Mouse (Mus musculus) embryo, embryonic 9.5 days (tissue): Measurements from ENCODE around the gene Serpinb9g.
"Not testable (repeated sequence)": the region's sequence is repeated elsewhere in the genome, so short reads cannot be mapped to it uniquely, and the experiment has no call there.

Experiments used
- DNase-seq: peaks from one replicate; pipeline ENCODE4 v3.0.0-alpha.2; 2017; ENCODE audit errors: extremely low spot score

Gene Serpinb9g

GRCm38 (mm10) chr13:33484490-33484889 is at the start of gene Serpinb9g:
Gene Serpinb9g (plus strand): TSS chr13:33484790.
- DNase-seq: not testable (repeated sequence)

DNA sequence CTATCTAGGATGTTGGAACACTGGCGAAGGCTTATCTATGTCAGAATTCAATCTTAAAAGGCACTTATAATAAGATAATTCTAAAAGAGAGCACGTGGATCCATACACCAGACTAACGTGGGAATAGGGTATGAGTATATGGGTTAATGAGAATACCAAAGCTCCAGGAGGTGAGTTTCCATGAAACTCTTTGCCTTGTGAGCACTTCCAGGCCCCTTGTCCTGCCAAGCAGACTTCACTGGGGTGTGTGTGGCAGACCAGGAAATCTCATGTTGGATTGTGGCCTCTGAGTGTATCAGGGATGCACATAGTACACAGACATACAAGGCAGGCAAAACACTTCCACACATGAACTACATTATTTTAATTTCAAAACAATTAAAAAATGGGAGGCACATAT is 718 bp upstream of the Serpinb9g start:
- DNase-seq: not testable (repeated sequence)

GRCm38 (mm10) chr13:33524629-33525028 is 40.0 kb downstream of the Serpinb9g start:
- DNase-seq: no peak

- DNase-seq: no peak
Measured at GRCm38 (mm10) chr13:33532814-33533213, 48.2 kb downstream of the Serpinb9g start.
